Mouse (Mus musculus): Measurements from ENCODE around the gene Gba2. TPM values are rescaled to one million over a fixed set of nuclear protein-coding genes. Genes with fewer than 3 reads are reported as not detected.
A peak's percentile ranks its signal among the peaks of the same experiment; 100 is the strongest.

Gene Gba2
- polyA plus RNA-seq, 1 experiment: 91.4 TPM

DNA sequence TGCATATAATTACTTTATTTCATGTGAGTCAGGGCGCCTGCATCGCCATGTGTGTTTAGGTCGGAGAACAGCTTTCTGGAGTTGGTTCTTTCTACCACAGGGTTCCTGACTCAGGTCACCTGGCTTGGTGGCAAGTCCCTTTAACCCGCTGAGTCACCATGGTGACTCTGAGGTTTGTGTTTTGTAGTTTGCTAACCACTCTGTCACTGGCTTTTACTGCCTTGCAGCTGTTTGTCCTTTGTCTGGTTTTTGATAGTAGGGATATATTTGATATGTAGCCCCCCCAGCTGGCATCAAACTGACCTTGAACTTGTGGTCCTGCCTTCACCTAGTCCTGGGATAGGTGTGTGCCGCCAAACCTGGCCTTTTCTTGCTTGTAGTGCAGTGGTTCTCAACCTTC is 3.6 kb upstream of the Gba2 start:
- no peak for DNase-seq (ENCODE audit: extremely low spot score in 1 of 2, low spot score in 1 of 2)

DNA sequence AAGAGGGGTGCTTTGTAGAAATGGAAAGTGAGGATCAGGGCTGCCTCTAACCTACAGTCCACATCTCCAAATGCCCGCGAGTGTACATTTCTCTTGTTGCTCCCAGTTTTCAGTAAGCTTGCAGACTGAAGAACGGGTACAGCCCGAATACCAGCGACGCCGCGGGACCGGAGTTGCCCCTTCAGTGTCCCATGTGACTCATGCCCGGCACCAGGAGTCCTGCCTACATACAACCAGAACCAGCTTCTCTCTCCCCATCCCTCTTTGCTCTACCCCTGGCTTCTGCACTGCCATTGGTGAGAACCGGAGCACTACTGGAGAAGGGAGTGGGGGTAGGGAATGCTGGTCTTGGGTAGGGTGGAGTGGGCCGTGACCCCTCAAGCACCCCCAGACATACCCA is 2.7 kb upstream of the Gba2 start:
- DNase-seq (ENCODE audit: extremely low spot score in 1 of 2, low spot score in 1 of 2): no peak

DNA sequence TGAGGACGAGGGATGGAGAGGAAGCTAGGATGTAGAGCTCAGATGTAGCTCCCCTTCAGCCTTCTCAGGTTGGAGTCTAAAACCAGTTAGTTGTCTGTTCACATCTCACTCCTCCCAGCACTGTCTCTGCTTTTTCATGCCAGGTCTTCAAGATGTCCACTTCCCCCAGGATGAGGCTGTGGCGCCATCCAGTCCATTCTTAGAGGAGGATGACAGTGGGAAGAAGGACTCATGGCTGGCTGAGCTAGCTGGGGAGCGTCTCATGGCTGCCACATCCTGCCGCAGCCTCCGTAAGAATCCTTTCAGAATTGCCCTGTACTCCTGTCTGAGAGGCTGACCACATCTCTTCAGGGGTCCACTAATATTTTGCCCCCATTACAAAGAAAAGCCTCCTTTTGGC is 2.0 kb upstream of the Gba2 start:
- DNase-seq (ENCODE audit: extremely low spot score in 1 of 2, low spot score in 1 of 2): no peak

DNA sequence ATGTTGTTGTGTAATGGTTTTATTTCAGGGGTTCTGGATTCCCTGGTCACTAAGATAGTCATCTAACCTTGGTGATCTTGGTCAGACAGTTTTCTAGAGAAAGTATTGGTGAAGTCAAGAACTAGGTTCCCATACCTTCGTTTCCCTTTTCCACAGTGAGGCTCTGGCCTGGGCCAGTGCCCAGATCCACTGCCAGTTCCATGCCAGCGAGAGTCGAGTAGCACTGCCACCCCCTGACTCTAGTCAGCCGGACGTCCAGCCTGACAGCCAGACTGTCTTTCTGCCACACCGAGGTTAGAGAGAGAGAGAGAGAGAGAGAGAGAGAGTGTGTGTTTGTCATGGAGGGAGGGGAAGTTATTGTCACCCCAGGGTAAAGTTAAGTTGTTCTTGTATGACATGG is 1.1 kb upstream of the Gba2 start:
- no peak for DNase-seq (ENCODE audit: extremely low spot score in 1 of 2, low spot score in 1 of 2)

DNA sequence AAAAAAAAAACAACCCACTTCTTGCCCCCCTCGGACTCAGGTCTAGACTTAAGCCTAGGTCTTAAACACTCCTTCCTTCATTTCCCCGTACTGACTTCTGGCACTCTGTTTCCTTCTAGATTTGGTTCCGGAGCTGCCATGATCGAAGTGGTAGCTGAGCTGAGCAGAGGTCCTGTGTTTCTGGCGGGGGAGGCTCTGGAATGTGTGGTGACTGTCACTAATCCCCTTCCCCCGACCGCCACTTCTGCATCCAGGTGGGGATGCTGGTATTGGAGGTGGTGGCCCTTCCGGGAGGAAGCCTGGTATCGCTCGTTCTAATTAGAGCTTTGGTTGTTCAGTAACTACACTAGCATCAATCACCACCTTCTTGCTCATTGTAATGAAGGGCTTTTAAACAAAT is 583 bp upstream of the Gba2 start:
- no peak for DNase-seq (ENCODE audit: extremely low spot score in 1 of 2, low spot score in 1 of 2)

DNA sequence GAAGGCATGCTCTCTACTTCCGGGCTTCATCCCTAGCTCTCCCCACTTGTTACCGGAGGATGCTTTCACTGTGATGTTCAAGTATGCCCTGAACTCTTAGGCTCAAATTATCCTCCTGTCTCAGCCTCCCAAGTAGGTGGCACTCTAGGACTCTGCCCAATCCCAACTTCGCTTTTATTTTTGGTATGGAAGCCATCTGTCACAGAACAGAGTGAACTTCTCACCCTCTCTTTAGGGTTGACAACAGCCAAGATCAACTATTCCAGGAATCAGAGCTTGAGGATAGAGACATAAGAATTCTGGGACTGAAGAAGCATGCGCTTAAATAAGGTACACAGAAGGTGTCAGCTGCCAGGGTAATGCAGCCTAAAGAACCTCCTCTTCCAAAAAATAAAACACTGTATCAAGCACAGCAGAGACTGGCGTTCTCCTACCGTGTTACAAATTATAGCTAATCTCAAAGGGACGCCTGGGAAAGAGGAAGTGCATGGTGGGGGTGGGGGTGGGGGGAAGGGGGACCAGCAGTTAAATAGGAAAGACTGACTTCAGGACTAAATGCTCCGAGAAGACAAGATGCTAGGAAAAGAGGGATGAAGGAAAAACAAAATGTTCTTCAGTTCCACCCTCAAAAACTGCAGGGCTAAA is 1.3 kb downstream of the Gba2 start:
- peak in 1 of 2 experiments; percentile 47 for DNase-seq (ENCODE audit: extremely low spot score in 1 of 2, low spot score in 1 of 2)

DNA sequence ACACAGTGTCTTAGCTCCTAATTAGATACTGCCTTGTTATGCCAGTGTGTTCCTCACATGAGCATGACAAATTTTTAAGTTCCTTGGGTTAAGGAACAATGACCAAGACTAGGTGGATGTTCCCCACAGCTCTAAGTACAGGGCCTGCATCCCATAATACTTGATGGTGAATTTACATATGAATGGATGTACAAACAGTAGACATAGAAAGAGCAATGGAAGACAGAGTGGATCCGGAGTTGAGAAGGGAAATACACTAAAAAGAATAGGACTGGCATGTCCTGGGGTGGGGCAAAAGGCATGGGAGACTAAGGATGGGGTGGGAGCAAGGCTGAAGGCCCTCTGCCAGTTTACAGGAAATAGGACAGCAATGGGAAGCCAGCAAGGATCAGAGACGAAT is 3.3 kb downstream of the Gba2 start:
- DNase-seq (ENCODE audit: extremely low spot score in 1 of 2, low spot score in 1 of 2): no peak

DNA sequence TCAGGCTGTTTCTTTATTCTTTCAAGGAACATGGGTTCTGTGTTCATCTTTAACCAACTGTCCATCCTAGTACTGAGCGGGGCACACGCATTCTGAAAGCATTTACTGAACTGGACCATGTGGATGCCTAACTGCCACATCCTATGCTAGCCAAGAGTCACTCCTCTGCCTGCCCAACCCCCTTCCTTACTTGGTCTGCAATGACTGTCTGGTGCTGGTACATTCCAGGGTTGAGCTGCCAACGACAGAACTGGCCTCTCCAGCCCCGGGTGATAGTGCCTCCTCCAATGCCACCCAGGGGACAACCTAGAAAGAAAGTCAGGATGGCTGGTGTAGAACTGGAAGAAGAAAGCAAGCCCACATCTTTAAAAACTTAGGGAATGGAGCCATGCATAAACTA is 5.1 kb downstream of the Gba2 start:
- no peak for DNase-seq (ENCODE audit: extremely low spot score in 1 of 2, low spot score in 1 of 2)

DNA sequence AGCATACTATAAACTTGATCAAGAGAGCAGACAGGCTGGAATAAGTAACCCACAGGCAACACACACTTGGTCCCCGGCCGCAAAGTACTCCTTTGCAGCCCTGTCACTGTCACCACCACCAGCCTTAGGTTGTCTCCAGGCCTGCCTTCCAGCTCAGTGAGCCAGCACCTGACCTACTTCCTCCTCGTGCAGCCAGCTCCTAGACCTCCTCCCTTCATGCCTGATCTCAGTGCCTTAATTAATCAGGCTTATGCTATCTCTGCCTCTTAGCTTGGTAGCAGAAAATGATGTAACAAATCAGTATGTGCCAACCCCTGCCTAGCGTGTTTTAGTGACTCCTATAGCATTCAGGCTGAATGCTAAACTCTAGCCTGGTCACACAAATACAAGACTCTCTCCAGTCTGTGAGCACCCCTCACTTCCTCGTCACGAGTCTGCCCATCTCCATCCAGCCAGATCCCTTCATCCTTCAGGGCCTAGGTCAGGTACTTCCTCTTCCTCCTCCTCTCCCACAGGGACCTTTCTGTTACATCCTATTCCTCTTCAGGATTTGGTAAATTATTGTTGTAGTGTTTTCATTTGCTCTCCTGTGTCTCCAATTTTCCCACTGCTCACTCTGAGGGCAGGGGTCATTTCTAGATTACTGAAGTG is 7.2 kb downstream of the Gba2 start:
- DNase-seq (ENCODE audit: extremely low spot score in 1 of 2, low spot score in 1 of 2): no peak

DNA sequence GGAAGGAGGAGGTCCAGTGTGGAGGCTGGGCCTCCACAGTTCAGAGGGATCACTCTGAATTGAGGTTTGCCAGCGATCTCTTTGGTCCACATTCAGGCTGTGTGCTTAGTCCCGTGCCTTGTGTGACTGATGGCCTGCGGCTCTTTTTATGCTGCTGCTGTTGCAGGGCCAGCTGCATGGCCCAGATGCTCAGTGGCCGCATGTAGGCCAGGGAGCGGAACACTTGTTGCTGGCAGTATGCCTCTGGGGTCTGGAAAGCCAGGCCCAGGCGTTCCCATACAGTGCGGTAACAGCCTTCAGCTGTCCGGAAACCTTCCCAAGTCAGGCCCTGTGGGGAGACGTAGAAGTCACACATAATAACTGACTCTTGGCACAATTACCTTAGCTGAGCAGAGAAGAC is 11.5 kb downstream of the Gba2 start:
- no peak for DNase-seq (ENCODE audit: extremely low spot score in 1 of 2, low spot score in 1 of 2)

DNA sequence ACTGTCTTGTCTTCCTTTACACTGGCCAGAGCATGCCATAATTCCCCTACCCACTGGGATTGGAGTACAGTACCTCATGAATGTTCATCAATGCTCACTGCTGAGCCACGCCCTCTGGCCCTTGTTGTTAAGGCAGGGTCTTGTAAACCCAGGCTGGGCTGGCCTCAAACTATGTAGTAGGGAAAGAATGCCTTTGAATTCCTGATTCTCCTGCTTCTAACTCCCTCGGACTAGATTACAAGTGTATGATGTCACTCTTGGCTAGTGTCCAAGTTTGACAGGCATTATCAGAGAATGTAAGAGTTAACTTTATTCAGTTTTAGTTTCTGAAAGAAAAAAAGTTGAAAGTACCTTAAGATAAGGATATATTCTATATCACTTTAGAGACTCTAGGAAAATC is 14.4 kb downstream of the Gba2 start:
- no peak for DNase-seq (ENCODE audit: extremely low spot score in 1 of 2, low spot score in 1 of 2)

DNA sequence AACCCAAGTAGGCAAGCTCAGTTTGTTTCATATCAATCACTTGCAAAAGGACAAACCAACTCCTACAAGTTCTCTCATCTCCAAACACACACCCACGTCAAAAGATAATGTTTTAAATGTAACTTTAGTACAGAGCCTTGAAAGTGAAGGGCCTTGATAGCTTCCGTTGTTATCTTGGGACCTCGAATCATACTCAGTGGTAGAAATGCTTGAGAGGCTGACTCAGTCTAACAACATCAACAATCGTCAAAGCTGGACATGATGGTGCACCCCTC is 15.1 kb downstream of the Gba2 start:
- no peak for DNase-seq (ENCODE audit: extremely low spot score in 1 of 2, low spot score in 1 of 2)

DNA sequence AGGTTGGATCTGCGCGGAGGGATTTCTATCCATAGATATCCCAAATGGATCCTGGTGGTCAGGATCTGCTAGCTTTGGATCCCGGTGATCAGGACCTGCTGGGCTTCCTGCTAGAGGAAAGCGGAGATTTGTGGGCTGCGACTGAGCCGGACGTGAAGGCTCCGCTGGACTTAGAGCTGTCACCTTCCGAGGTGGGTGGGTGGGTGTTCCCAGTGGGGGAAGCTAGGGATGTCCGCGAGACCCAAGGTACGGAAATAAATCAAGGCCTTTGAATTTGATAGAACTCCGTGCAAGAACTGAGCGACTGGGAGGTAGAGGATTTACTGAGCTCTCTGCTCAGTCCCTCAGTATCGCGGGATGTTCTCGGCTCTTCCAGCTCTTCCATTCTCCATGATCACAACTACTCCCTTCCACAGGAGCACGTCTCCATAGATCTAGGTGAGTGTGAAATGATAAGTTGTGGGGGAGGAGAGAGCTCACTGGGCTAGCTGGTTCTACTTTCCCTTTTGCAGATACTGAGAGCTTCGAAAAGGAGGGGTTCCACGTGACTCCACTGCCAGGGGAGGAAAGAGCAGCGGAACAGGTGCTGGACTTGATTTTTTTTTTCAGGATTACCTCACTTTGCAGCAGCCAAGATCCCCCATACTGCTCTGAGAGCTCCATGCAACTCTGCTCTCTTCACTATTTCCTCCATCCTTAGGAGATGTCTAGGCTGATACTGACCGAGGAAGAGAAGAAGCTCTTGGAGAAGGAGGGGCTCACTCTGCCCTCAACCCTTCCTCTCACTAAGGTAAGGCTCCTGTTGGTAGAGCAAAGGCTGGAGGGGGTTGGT is 15.7 kb downstream of the Gba2 start:
- no peak for DNase-seq (ENCODE audit: extremely low spot score in 1 of 2, low spot score in 1 of 2)

DNA sequence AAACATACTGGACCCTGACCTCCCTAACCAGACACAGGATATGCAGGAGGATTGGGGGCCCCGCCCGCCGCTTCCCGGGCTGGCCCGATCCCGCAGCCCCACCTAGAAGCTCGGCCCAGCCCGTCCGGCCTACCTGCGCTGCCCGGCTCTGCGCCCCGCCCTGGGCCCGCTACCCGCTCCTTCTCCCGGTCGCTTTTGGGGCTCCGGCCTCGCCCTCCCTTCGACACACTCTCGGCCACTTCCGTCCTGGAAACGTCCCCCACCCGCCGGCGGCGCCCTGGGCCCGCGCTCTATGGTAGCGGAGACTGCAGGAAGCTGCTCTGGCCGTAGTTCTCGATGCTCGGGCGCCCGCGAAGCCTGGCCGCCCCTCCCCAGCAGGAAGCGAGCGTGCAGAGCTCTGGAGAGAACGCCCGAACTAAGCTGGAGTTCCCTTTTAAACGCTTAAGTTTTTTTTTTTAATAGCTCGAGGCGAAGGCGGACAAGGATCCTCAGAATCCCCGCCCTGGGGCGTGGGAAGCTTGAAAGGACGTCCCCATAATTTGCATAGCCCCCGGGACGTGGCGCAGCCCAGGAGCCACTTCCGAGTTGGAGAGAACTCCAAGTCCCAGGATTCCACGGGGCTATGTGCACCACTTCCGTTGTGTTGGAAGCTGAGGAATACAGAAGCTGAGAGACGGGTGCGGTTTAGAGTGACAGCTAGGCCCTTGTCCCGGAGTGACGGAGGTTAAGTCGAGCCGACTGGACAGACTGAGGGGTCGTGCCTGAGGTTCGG is 16.5 kb downstream of the Gba2 start, which contains the start of the genes Creb3 and Tln1:
Gene Creb3 (plus strand): TSS at position 336 of the 772 bp plus-strand sequence.
Gene Tln1 (minus strand): TSS at position 695 of the 772 bp plus-strand sequence.
- DNase-seq (ENCODE audit: extremely low spot score in 1 of 2, low spot score in 1 of 2): peak; percentile 94 to 98

DNA sequence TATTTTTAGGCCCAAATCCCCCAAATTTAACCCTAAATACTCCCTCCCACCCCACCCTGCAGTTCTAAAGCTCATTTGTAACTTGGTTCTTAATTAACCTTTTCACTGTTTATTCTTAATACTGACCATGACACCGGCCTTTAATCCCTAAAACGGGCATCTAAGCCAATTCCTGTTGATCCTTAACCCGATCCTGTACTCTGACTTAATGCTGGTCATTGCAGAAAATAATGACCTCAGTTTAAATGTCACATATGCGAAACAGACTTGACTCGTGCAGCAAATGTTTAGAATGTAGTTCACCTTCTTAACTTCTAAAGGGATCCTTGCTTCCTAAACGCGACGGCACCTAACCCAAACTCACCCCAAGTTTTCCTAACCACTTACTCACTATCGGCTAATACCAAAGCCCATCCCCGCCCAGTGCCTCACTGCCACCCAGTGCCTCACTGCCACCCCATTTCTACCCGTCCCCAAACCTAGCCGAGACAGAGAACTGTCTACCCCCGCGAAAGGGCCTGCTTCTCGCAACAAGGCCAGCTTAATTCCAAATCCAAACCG is 17.2 kb downstream of the Gba2 start:
- DNase-seq (ENCODE audit: extremely low spot score in 1 of 2, low spot score in 1 of 2): peak in 1 of 2 experiments; percentile 39

DNA sequence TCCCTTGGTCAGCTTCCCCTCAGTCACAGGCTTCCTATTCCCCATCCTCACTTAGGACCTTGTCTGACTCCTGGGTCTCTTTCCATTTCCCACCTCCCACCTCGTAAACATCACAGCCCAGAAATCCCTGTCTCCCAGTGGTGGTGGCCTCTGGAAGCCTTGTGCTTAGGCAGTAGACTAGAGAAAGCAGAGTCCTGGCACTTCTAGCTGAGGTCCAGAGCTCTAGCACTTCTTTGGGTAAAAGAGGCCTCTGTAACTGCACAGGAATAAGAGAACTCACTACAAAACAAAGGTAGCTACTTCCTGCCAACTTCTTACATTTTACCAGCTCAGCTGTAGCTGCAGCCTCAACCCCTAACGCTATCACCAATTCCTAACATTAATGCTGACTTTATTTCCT is 17.7 kb downstream of the Gba2 start:
- no peak for DNase-seq (ENCODE audit: extremely low spot score in 1 of 2, low spot score in 1 of 2)

DNA sequence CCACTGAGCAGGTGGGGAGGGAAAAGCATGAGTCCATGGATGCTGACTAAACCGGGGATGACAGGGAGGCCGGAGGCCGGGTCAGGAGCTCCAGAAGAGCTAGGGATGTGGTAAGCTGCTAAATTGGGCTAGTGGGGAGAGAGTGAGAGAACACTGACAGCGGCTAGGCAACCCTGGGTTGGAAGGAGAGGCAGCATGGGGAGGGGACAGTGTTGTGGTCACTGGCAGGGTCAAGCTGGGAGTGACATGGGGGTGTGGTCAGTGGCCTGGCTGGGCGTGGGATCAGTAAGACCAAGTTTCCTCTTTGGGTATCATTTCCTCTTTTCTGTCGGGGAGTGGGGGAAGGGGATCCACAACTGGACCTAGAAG is 18.4 kb downstream of the Gba2 start:
- no peak for DNase-seq (ENCODE audit: extremely low spot score in 1 of 2, low spot score in 1 of 2)

DNA sequence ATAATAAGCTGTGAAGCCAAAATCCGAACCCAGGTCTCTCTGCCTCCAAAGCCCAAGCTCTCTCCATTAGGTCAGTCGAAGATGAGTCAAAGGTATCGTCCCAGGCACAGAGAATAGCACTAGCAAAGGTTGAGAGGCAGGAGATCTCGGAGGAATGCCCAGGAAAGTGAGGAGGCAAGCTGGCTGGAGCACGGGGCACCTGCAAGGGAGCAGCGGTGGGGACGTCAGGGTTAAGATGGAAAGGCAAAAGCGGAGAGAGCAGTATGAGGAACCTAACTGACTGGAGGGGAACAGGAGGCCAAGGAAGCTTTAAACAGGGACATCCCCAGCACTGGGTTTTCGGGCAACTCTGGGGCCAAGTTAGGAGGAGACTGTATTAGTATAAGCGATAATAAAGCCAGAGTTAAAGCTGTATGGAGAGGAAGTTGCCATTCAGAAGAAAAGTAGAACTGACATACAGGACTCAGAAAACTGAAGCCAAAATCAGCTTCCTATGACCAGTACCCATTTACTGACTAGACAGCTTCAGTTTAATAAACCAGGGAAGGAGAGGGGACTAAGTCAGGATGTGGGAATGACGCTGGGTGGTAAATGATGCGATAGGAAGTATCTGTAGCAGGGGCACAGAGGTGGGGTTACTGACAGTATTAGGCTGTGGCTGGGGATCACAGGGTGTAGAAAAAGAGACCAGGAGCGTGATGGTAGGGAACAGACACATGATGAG is 19.0 kb downstream of the Gba2 start:
- no peak for DNase-seq (ENCODE audit: extremely low spot score in 1 of 2, low spot score in 1 of 2)

DNA sequence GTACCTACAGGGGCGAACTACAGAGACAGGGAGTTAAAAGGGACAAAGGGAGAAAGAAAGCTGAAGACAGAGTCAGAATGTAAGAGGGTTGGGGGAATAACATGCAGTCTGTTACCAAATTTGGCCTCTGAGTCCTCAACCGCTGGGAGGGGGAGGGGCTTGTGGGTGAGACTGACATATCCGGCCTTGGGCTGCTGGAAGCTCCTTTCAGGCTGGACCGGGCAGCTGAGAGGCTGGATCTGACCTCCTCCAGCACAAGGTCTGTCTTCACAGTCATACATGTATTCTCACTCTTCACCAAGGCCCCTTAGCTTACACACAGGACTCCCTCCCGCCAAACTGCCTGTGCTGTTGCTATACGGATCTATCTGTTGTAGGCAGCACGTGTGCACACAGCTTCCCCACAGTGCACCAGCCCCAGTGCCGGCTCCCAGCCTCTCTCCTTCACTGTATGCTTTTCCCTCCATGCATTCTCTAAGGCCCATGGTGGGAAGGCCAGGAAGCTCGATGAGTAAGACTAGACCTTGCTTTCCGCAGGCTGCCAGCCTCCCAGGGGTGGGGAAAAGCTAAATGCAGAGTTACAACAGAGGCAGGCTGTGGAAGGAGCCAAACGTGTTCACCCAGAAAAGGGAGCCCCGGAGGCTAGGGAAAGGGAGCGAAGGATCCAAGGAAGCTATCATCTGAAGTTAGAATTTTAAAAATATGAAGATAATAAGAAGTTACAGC is 19.9 kb downstream of the Gba2 start:
- DNase-seq (ENCODE audit: extremely low spot score in 1 of 2, low spot score in 1 of 2): peak in 1 of 2 experiments; percentile 34

Measured in frontal cortex, adult 2 months (tissue).